Mouse (Mus musculus) kidney, postnatal 14 days (tissue): ENCODE data around the gene Gm4559.
"Not testable (repeated sequence)": the region's sequence is repeated elsewhere in the genome, so short reads cannot be mapped to it uniquely, and the experiment has no call there.

Experiments
- DNase-seq: peaks from one replicate; pipeline ENCODE4 v3.0.0; 2022; ENCODE audit warnings: mixed read lengths

The Gm4559 gene

GRCm38 (mm10) chr7:142258254-142258653, 15.9 kb downstream of the Gm4559 start, which contains the start of gene Gm2431:
Gene Gm2431 (minus strand): TSS chr7:142258354.
- DNase-seq = not testable (repeated sequence)

GRCm38 (mm10) chr7:142255517-142255916, 18.6 kb downstream of the Gm4559 start:
- peak; percentile 29 for DNase-seq

- DNase-seq = peak; percentile 33
Measured at GRCm38 (mm10) chr7:142249824-142250223, 24.3 kb downstream of the Gm4559 start.

DNA sequence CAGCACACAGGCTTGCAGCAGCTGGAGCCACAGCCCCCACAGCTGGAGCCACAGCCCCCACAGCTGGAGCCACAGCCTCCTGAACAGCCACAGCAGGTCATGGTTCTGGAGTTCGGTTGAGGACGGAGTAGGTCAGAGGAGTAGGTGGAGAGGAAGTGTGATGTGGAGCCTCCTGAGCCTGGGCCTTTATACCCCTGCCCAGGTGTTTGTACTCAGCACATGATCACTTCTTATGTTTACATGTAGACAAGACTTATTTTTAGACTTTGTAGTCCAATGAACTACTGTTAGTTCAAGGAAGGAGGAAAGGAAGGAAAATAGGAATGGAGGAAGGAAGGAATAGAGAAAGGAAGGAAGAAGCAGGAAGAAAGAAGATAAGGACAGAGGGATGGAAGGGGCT, 33.2 kb downstream of the Gm4559 start, which contains the start of gene Gm40460:
Gene Gm40460 (minus strand): TSS at position 101 of the 400 bp plus-strand sequence.
- no peak for DNase-seq

DNA sequence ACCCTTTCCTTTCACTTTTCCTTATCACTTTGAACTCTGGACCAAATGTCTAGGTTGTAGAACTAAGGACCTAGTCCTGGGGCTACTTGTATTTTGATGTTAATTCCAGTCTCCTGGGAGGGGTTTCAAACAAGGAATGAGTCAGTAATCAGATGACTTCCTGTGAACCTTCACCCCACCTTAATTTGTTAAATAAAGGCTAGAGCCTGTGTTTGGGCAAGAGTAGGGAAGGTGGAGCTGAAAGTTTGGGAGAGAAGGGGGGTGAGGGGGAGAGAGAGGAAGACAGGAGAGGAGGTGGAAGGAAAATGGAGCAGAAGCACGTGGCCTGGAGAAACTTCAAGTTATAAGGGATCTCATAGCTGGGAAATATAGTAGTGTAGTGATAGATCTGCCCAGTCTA, 42.6 kb downstream of the Gm4559 start:
- DNase-seq = no peak

DNA sequence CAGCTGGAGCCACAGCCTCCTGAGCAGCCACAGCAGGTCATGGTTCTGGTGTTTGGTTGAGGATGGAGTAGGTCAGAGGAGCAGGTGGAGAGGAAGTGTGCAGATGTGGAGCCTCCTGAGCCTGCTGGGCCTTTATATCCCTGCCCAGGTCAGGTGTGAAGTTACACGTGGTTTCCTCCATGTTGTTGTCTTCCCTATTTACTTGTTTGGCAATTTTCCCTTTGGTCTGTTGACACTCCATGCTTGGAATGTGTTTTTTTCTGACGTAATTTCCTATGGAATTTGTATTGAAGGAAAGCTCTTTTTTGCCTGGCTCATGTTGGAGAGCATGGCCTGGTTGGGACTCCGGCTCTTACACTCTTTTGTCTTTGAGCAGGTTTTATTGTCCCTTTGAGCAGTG, 44.3 kb downstream of the Gm4559 start, which contains the start of gene Krtap5-5:
Gene Krtap5-5 (minus strand): TSS at position 101 of the 400 bp plus-strand sequence.
- DNase-seq = not testable (repeated sequence)

- DNase-seq = no peak
Measured at GRCm38 (mm10) chr7:142224518-142224917, 49.6 kb downstream of the Gm4559 start.
